Mouse (Mus musculus) macrophage (primary cell): ENCODE data around the gene Abcd3. TPM values are rescaled to one million over a fixed set of nuclear protein-coding genes. Genes with fewer than 3 reads are reported as not detected.

Experiments
- H3K27ac ChIP-seq: fragments of 350-480 bp; formaldehyde crosslinking; 2 replicates; pipeline ENCODE4 v1.9.0; 2021
- H3K36me3 ChIP-seq: fragments of 350-480 bp; formaldehyde crosslinking; 2 replicates; pipeline ENCODE4 v1.9.0; 2021; ENCODE audit errors: inconsistent target
- H3K4me3 ChIP-seq: fragments of 350-480 bp; formaldehyde crosslinking; 2 replicates; pipeline ENCODE4 v1.9.0; 2021; ENCODE audit errors: inconsistent target
- H3K79me2 ChIP-seq: fragments of 350-480 bp; formaldehyde crosslinking; 2 replicates; pipeline ENCODE4 v1.9.0; 2021; ENCODE audit errors: inconsistent target
- WGBS: methylation state at CpG from one replicate; pipeline ENCODE4 v1.1.7; 2026; ENCODE audit warnings: inconsistent platforms; ENCODE audit not compliant: missing documents; 5-methylcytosine and 5-hydroxymethylcytosine counted together
- polyA plus RNA-seq: library from polyadenylated mRNA; stranded (reverse); fragments of 250-400 nt; gene quantifications from 3 replicates; pipeline ENCODE4 v1.2.4, GENCODE M21; 2018; ENCODE audit warnings: inconsistent platforms

Abcd3 gene
- polyA plus RNA-seq, 1 experiment from 2014 or later: 44.8 TPM

DNA sequence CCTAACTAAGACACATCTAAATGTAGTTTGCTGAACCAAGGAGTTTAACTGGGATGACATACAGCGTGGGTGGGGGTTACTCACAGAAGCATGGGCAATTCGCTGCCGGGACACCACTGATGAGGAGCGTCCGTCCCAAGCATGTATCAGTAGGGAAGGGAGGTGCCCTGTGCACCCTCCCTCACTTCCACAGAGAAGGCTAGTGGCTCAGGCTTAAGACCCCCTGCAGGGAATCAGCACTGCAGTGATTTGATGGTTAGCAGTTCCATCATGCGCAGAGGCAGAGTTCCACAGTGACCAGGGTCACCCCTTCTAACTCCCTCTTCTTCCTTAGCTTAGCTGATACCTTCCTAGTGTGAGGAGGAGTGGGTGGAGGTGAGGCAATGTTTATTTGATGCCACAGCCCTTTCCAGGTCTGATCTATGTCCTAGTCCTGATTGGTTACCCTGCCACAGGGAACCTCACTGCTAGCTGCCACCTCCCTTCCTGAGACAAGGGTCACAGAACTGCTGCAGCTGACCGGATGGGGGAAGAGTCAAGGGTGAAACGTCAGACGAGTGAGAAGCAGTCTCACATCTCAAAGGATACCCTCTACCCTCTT, 76.3 kb downstream of the Abcd3 start:
- Histone ChIP-seq H3K27ac (no peak overlapping the region), H3K79me2 (no peaks in the 10 kb centered on the region), H3K36me3 (no peaks in the 10 kb centered on the region), H3K4me3 (no peak overlapping the region)
- WGBS: 77% methylated on average over 9 of the region's 9 CpGs

DNA sequence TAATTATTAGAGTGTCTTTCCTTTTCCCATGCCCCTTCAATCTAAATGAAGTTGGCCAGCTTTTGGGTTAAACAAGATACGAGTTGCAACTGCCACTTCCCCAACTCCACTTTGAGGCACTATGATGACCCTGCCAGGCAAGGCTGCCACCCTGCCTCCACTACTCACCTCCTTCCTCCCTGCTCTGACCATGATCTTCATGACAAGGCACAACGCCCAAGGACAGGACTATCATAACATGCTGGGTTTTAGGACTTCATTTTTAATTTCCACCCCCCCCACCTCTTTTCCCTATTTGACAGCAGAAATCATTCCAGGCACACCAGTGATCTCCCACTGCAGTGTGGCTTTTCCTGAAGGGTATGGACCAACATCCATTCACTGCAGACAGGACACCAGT, 77.2 kb downstream of the Abcd3 start:
- 24% methylated on average over 2 of the region's 2 CpGs for WGBS
- no peaks in the 10 kb centered on the region for H3K36me3 ChIP-seq
- H3K27ac ChIP-seq: no peak overlapping the region
- H3K4me3 ChIP-seq: no peak overlapping the region
- H3K79me2 ChIP-seq: no peaks in the 10 kb centered on the region

- H3K36me3 ChIP-seq: no peaks in the 10 kb centered on the region
- H3K27ac ChIP-seq: no peak overlapping the region
- H3K4me3 ChIP-seq: no peak overlapping the region
- WGBS: 80% methylated on average over 1 of the region's 1 CpGs
- H3K79me2 ChIP-seq: no peaks in the 10 kb centered on the region
Observed at GRCm38 (mm10) chr3:121737453-121737852, 77.6 kb downstream of the Abcd3 start.

- Histone ChIP-seq H3K27ac (no peak overlapping the region), H3K4me3 (no peak overlapping the region), H3K36me3 (no peaks in the 10 kb centered on the region), H3K79me2 (no peaks in the 10 kb centered on the region)
- 55% methylated on average over 18 of the region's 18 CpGs for WGBS
Observed at GRCm38 (mm10) chr3:121736025-121736744, 78.9 kb downstream of the Abcd3 start.

GRCm38 (mm10) chr3:121735542-121735941, 79.6 kb downstream of the Abcd3 start:
- H3K36me3 ChIP-seq: no peaks in the 10 kb centered on the region
- no peaks in the 10 kb centered on the region for H3K79me2 ChIP-seq
- 84% methylated on average over 7 of the region's 7 CpGs for WGBS
- H3K27ac ChIP-seq: no peak overlapping the region
- H3K4me3 ChIP-seq: no peak overlapping the region

DNA sequence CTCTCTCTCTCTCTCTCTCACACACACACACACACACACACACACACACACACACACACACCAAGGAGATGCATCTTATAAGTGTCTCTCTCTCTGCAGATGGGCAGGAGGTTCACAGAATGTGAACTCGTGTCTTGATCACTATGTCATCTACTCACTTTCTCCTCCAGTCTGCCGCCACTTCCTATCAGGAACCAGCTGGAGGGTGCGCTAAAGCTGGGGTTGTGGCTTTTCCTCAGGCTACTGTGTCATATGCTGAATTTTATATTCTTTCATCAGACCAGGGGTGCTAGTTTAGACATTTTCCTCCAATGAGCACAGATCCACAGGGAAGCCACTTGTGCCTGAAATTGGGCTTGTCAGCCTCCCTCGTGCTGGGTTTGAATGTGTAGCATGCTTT, 85.4 kb downstream of the Abcd3 start:
- WGBS: 42% methylated on average over 3 of the region's 4 CpGs
- no peak overlapping the region for H3K27ac ChIP-seq

DNA sequence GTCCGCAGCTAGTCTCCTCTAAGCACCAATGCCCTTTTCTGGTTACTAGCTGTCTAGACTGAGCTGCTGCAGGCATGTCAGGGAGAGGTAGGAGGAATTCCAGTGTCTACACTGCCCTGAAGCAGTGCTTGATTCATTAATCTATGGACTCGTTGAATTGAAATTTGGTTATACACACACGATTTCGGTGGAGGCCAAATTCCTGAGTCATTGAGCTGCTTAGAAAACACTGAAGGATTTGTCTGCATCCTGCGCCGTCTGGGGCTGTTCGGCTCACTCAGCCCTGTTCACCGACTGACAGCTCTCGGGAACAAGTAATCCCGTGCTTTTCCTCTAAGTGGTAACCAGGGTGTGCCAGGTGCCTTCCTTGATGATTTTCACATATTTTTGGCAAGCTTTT, 89.5 kb downstream of the Abcd3 start:
- no peaks in the 10 kb centered on the region for H3K36me3 ChIP-seq
- no peak overlapping the region for H3K4me3 ChIP-seq
- 93% methylated on average over 10 of the region's 10 CpGs for WGBS
- no peaks in the 10 kb centered on the region for H3K79me2 ChIP-seq
- no peak overlapping the region for H3K27ac ChIP-seq

More for the DNA sequence above, 85.4 kb downstream of the Abcd3 start:
- Histone ChIP-seq H3K36me3 (no peaks in the 10 kb centered on the region), H3K79me2 (no peaks in the 10 kb centered on the region), H3K4me3 (no peak overlapping the region)

DNA sequence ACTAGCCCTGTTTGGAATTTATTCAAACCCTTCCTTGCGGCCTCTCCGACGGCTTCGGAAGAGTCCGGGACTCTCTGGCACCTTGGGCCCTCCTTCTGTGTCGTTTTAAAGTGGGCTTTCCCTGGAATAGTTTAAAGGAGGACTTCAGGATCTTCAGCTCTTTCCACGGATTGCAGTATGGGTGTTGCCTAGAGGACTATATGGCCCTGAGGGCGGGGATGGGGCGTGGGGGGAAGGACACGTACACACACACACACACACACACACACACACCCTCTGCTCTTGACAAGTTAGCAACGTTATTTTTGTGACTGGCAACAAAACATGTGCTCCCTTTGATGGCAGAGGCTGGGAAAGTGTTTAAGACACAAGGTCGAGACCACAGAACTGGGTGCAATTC, 90.5 kb downstream of the Abcd3 start:
- Histone ChIP-seq H3K36me3 (no peaks in the 10 kb centered on the region), H3K27ac (no peak overlapping the region), H3K4me3 (no peak overlapping the region), H3K79me2 (no peaks in the 10 kb centered on the region)
- WGBS: 80% methylated on average over 12 of the region's 12 CpGs

DNA sequence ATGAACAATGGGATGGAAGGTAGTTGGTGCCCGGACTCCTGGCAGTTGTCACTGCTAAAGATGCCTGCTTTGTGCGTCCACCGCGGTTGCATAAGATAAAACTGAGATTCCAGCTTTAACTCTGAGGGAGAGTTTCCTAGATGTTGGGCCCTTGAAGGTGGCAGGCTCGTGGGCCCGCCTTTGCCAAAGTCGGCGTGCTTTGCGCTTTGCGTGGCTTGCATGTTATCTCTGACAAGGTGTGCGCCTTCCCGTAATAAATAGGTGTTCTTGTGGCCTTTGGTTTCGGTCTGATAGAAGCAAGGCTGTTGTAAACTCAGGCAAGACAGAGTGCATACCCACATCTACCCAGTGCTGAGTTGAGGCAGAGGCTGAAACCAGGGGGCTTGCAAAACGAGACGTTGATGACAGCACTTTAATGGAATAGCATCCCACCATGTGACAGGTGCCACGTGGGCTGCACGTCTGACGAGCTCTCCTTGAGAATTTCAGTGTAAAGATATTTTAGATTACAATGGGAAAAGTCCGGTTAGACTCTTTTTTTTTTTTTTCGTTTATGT, 91.1 kb downstream of the Abcd3 start:
- Histone ChIP-seq H3K27ac (no peak overlapping the region), H3K4me3 (no peak overlapping the region), H3K36me3 (no peaks in the 10 kb centered on the region), H3K79me2 (no peaks in the 10 kb centered on the region)
- 38% methylated on average over 20 of the region's 20 CpGs for WGBS

GRCm38 (mm10) chr3:121722971-121723844, 91.9 kb downstream of the Abcd3 start, which contains the start of gene F3:
Gene F3 (plus strand): TSS chr3:121723537.
- Histone ChIP-seq H3K79me2 (no peaks in the 10 kb centered on the region), H3K27ac (no peak within 1 kb of the TSS), H3K4me3 (peak within 1 kb of the TSS; percentile 35), H3K36me3 (no peaks in the 10 kb centered on the region)
- 2% methylated on average over 64 of the region's 73 CpGs for WGBS

DNA sequence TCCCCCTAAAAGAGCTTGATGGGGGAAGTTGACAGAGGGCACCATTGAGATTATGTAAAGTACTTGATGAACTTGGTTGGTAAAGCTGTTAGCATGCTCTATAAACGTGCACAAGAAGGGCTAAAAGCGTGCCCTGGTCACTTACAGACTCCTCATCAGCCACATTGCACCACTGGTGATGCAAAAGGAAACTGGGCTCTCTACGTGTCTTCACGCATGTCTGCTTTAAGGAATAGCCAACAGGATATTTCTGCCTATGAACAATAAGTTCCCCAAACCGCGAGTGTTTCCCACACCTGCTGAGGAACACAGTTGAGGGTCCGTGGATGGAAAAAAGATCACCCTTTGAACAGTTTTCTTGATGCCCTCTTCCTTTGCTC, 93.4 kb downstream of the Abcd3 start:
- WGBS: 9% methylated on average over 7 of the region's 7 CpGs
- no peaks in the 10 kb centered on the region for H3K36me3 ChIP-seq
- no peaks in the 10 kb centered on the region for H3K79me2 ChIP-seq
- no peak overlapping the region for H3K27ac ChIP-seq
- no peak overlapping the region for H3K4me3 ChIP-seq

DNA sequence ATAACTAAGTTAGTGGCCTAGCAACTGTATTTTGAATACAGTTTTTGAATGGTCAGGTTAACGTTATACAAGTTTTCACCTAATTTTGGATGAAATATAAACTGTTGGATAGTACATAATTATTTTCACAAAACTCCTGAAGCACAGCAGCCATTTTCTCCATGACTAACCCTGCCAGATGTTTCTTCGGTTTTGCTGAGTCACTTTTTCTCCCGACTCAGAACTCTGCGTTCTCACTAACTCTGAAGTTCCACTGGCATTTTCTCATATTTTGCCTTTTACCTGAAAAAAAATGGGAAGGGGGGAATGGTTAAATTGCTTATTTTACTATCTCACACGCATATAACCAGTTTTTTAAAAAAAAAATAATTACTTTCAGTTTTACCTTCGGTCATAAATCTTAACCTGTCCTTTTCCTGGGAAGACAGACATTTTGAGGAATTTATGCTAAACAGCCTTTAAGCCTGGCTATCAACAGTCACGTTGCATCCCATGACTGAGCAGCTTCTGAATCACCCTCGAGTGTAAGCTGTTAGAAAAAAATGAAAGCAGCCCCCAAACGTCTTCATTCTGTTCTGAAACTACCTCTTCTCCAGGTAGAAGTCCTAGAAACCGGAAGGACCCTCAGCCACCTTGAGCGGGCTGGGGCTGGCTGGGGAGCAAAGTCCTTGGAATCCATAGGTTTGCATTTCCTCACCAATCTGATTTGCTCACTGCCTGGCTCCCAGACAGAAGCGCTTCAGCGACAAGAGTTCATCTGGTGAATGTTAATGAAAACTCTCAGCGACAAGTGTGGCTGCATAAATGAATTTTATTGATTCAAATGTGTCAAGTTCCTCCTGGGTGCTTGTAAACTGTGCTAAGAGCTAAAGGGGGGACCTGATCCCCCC, 94.1 kb downstream of the Abcd3 start:
- H3K36me3 ChIP-seq: no peaks in the 10 kb centered on the region
- peak overlapping the region; percentile 1; the same call in 1 of the 2 replicates for H3K4me3 ChIP-seq
- 28% methylated on average over 14 of the region's 14 CpGs for WGBS
- H3K79me2 ChIP-seq: no peaks in the 10 kb centered on the region
- no peak overlapping the region for H3K27ac ChIP-seq

DNA sequence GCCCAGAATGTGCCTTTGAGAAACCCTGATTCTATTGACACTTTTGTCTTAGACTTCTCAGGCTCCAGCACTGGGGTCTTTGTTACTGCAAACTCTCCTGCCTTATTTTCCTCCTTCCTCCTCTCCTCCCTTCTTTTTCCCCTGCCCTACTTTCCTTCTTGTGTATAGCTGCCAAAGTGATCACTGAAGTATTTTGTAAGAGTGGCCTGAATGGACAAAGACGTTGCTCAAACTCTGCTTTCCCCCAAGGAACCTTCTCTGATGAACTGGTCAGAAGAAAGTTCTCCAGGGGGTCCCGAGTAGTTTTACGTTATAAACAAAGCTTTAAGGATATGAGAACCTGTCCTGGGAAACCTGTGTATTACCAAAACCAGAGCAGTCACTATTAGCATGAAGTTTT, 95.4 kb downstream of the Abcd3 start:
- 95% methylated on average over 3 of the region's 3 CpGs for WGBS
- Histone ChIP-seq H3K4me3 (no peak overlapping the region), H3K36me3 (no peaks in the 10 kb centered on the region), H3K79me2 (no peaks in the 10 kb centered on the region), H3K27ac (no peak overlapping the region)

- 91% methylated on average over 7 of the region's 8 CpGs for WGBS
- Histone ChIP-seq H3K27ac (no peak overlapping the region), H3K36me3 (no peaks in the 10 kb centered on the region), H3K79me2 (no peaks in the 10 kb centered on the region), H3K4me3 (no peak overlapping the region)
Observed at GRCm38 (mm10) chr3:121718679-121719078, 96.4 kb downstream of the Abcd3 start.
